Mouse (Mus musculus): ENCODE results near the gene Crybb3.

The Crybb3 gene

DNA sequence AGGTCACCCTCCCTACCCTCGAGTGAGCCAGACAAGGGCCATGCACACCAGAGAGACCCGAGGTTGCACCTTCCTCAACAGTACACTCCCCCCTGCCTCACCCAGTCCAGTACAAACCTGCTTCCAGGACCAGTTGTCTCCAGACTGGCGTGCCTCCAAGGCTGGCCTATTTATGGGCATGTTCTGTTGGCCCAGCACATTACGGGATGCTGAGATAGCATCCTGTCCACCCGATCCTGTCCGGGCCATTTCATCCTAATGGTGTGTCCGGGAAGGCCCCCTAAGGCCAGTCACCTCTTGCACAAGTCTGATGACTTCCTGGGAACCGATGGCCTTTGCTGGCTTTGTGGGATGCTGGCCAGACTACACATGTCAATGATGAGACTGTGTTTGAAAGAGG lies at the start of gene Crybb3:
Gene Crybb3 (minus strand): TSS at position 146 of the 400 bp plus-strand sequence.
- no peak for DNase-seq (ENCODE audit: low spot score)

DNA sequence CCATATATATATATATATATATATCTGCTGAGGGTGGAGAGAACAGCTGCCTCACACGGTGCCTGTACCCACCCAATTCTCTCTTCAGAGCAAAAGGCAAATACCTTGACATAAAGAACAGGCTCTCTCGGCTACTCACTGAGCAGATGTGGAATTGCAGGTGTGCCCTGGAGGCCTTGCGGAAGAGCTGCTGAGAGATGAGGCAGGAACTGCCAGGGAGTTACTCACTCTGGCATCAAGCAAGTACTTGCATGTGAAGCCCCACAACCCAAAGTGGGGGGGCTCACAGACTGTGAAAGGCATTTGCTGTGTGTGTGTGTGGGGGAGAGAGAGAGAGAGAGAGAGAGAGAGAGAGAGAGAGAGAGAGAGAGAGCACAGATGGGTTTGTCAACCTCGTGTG lies 47.0 kb upstream of the Crybb3 start:
- no peak for DNase-seq (ENCODE audit: low spot score)

DNA sequence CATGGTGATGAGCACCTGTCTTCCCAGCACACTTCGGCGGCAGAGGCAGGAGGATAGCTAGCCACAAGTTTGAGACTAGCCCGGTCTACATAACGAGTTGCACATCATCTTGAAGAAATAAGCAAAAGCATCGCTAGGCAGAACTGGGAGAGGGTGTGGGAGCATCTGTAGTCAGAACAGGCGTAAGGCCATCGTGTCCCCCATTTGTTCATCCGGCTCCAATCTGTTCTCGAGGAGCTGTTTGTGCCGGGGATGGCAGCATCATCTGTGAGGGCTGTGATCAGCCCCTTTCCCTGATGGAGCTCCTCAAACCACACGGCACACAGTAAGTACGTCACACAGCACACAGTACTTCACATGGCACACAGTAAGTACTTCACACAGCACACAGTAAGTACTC lies 45.1 kb upstream of the Crybb3 start:
- DNase-seq (ENCODE audit: low spot score): no peak

DNA sequence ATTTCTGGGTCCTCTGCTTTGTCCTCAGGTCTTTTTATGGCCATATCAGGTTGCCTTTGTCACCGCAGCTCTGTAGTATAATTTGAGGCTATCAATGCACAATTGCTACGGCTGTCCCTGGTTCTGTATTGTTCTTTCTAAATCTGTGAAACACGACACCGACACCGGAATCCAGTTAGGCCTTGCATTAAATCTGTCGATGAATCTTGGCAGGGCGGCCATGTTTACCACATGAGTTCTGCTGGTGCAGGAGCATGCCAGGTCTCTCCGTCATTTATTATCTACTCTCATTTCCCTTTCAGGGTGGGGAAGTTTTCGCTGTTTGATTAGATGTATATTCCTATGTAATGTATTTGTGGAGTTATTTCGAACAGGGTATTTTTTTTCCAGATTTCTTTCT lies 42.3 kb upstream of the Crybb3 start:
- DNase-seq (ENCODE audit: low spot score): no peak

DNA sequence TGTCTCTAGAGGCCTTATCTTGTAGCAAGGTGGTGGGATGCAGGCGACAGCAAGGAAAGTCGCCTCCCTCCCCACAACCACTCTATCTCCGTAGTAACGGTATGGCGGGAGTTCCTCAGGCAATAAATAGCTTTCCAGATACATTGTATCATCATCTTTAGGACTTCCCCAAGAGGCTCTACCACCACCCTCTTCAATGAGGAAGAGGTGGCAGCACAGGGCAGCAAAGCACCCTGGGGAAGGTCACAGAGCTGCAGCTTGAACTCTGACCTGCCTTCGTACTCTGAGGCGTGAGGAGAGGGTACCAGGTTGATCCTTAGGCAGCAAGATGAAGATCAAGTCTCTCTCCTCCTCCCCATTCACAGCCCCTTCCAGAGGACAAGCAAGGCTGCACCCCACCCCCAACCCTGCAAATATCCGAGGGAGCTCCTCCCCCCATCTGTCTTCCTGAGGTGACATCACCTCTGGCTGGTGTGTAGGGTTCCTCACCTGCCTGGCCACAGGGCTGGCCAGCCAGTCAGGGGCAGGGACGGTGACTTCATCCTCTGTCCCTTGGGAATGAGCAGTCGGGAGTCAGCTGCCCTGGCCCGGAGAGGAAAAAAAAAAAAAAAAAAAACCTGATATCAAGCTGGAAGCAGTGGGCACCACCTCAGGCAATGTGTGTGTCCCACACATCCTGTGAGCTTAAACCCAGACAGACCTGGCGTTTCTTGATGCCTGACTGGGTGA lies 41.1 kb upstream of the Crybb3 start:
- DNase-seq (ENCODE audit: low spot score): no peak

DNA sequence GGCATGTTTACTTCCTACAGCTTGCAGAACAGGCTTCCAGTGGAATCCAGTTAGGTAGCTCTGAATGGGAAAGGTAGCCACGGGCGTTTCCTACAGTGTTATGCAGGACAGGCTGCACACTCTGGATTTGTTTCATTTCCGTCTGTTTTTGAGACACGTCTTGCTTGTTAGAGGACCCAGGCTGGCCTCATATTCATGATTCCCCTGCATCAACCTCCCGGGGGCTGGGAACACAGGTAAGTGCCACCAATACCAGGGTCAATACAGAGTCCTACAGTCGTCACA lies 40.1 kb upstream of the Crybb3 start:
- no peak for DNase-seq (ENCODE audit: low spot score)

DNA sequence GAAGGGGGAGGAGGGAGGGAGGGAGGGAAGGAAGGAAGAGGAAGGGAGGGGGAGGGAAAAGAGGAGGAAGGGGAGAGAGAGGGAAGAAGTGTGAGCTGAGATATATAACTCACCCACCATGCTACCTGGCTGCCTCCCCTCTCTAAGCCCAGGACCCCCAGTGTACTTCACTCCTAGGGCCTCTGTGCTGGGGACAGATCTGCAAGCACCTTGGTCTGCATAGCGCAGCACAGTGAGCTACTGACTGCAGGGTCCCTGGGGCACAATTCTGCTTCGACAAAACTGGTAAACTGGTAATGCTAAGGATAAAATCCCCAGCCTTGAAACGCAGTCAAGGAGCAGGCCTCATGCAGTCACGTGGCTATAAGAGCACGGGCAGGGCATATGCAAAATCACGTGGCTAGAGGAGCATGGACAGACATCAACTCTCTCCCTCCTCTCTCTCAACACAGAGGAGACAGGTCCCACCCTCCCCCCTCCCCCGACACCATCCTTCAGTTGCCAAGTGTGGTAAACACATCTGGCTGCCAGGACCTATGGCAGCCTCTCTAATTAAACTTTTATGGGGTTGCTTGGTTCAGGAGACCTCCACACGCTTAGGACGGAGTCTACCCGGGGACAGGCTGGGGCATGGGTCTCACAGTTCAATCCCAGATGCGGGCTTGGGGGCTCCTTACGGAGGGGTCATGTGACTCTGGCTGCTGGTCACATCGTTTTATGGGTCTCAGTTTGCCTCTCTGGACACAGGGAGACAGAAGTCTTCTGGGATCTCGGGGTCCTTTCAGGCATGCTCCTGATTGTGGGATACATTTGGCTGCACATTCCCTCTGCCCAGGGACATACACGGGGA lies 39.6 kb upstream of the Crybb3 start:
- no peak for DNase-seq (ENCODE audit: low spot score)

DNA sequence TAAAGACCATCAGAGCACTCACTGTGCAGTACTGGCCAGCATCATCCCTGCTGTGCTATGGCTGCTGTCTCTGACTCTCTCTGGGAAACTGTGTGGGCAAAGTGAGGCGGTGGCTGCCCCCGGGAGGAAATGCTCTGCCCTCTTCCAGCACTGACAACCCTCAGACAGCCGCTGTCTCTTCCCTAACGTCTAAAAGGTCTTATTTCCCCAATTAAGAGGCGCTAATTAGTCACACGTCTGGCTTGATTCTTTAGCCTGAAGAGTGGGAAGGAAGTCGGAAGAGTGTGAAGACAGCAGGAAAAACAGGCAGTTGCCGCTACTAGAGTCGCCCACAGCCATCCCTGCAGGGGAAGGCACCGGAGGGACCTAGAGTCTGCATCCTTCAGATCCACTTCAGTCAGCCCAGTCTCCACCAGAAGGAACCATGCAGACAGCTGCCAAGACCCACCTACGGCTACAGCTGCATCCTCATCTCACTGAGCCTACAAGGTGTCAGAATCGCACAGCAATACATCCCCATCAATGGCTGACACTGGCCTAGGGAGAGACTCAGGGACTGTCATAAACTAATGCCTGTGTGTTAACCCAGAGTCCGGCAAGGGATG lies 38.6 kb upstream of the Crybb3 start:
- no peak for DNase-seq (ENCODE audit: low spot score)

DNA sequence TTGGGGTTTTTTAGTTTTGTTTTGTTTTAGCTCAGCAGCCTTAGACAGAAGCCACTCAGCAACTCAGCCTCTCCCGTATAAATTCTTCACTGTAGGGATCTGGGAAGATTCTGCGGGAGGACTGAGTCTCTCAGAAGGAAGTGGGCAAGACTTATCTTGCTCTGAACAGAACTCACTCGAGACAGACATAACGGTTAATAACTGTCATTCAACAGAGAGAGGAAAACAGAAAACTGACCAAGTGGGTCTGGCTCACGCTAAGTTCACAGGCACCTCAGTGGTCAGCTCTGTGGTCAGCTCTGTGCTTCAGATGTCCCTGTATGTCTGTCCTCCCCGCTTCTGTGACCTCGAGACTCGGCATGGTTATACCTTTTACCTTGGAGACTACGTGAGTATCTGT lies 37.9 kb upstream of the Crybb3 start:
- DNase-seq (ENCODE audit: low spot score): no peak

DNA sequence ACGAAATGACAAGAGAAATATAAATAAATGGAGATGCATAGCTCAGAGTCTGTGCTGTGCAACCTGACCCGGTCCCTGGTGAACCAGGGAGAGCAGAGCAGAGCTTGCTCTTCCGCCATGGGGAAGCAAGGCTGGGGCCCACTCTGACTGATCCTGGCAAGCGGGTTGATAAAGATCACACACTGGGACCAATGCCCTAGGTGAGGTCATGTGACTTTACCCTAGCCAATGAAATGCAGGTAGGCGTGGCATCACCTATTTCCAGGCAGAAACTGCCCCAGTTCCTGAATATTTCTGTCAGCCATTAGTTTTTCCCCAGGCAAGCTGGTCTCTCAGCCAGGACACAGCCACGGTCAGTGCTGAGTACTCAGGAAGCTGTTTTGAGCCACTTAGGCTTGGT lies 37.3 kb upstream of the Crybb3 start:
- DNase-seq (ENCODE audit: low spot score): no peak

DNA sequence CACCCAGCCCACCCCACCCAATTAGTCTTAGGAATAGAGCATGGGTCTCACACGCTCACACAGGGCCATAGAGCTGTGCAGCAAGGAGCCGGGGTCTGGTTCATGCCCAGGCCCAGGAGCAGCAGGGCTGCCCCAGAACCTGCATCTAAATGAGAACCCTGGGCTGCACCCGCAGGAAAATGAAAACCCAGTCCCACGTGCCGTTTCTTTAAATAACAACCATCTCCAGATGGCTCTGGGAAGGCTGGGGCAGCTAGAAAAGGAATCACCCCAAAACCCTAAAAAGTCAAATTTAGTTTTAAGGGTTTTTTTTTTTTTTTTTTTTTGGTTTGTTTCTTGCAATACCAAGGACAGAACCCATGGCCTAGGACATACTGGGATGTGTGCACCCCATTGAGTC lies 36.0 kb upstream of the Crybb3 start:
- DNase-seq (ENCODE audit: low spot score): no peak

DNA sequence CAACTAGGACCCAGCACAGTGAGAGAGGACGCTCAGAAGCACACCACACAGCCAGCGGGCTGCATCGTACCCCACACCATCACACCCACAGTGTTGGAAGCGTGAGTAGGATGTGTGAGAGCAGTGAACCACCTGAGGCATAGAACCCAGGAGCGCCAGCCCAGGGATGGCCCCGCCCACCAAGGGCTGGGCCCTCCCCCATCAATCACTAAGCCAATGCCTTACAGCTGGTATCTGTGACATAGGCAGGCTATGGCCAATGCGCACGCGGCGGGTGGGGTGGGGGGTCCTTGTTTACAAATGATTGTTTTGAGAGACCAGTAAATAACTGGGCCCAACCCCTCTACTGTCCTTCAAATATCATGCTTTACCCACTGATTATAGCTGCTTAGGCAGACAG lies 34.5 kb upstream of the Crybb3 start:
- DNase-seq (ENCODE audit: low spot score): no peak

DNA sequence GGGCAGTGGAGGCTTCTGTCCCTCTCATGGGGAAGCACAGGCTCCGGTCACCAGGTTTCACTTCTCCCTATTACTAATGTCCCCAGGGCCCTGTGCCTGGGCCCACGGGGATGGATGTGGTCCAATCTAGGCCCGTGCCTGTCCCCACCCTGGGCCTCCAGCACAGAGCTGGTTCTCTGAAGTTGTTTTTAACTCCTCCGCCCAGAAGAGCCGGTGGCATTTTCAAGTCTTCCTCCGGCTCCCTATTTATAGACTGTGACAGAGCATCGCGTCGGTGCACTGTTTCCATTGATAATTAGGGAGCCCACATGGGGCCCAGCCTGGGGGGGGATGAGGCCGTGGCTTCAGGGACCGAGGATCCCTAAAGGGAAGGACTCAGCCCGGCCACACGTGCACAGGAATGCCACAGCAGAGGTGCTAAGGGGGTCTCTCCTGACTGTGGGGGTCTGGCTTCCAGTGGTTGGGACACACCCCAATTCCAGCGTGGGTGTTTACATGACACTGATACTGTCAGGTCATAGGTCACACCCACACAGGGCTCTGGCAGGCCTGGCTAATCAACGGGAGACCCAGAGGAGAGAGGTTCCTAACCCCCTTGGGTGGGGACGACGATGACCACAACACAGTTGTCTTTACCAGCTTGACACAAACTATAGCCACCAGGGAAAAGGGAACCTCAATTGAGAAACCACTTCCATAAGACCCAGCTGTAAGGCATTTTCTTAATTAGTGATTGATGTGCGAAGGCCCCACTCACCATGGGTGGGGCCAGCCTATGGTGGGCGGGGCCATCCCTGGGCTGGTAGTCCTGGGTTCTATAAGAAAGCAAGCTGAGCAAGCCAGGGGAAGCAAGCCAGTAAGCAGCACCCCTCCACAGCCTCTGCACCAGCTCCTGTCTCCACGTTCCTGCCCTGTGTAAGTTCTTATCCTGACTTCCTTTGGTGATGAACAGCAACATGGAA lies 33.2 kb upstream of the Crybb3 start:
- DNase-seq (ENCODE audit: low spot score): no peak

DNA sequence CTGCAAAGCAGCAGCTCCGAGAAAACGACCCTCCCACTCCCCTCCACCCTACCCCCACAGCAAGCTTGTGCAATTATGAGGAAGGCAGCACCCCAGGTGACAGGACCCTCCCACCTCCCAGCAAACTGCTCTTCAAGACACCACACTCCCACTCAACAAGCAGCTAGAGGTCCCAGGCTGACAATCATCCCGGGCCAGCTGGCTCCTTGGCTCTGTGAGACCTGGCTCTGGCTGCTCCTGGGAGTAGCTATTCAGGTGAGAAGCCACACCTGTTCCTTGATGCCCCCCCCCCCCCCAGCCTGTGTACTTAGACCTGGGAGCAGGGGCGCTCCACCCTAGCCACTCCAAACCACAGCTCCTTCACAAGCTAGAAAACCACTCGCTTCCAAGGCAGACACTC lies 31.7 kb upstream of the Crybb3 start:
- DNase-seq (ENCODE audit: low spot score): no peak

DNA sequence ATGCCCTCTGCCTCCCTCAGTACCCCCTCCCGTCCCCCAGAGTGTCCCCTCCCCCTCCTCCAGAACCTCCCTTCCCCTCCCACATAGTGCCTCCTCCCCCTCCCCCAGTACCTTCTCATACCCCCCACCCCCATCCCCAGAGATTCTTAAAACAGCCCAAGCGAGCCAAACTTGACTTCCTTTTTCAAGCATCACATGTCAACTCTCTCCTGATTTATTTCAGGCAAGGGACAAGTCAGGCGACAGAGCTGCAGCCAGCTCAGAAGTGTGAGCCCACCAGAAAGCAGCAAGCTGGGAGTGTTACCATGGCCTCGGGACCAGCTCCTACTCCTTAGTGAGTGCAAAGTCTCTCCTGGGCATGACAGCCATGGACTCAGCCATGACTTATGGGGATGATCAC lies 30.0 kb upstream of the Crybb3 start:
- DNase-seq (ENCODE audit: low spot score): no peak

DNA sequence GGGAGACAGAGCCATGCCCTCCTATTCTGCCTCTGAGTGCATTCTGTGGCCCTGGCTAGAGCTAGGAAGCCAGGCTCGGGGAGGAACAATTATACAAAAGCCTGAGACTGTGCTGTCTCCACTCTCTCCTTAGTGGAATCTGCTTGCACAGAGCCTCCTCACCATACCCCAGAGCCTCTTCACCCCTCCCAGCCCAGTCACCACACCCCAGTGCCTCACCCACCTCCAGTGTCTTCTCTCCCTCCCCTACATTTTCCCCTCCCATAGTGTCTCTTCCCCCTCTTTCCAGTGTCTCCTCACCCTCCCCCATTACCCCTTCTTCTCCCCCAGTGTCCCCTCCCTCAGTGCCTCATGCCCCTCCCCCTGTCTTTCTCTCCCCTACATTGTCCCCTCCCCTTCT lies 29.5 kb upstream of the Crybb3 start:
- DNase-seq (ENCODE audit: low spot score): no peak

DNA sequence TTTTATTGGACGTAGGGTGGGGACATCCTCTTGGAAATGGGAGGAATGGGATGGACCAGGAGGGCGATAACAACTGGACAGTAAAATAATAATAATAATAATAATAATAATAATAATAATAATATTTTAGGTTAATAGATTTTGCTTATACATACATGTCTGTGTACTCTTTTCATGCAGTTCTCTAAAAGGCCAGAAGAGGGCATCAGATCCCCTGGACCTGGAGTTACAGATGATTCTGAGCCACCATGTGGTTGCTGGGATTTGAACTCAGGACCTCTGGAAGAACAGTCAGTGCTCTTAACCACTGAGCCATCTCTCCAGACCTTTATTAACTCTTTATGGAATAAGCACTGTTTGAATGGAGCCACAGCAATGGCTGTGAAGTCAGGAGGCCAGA lies 28.3 kb upstream of the Crybb3 start:
- DNase-seq (ENCODE audit: low spot score): peak; percentile 43

DNA sequence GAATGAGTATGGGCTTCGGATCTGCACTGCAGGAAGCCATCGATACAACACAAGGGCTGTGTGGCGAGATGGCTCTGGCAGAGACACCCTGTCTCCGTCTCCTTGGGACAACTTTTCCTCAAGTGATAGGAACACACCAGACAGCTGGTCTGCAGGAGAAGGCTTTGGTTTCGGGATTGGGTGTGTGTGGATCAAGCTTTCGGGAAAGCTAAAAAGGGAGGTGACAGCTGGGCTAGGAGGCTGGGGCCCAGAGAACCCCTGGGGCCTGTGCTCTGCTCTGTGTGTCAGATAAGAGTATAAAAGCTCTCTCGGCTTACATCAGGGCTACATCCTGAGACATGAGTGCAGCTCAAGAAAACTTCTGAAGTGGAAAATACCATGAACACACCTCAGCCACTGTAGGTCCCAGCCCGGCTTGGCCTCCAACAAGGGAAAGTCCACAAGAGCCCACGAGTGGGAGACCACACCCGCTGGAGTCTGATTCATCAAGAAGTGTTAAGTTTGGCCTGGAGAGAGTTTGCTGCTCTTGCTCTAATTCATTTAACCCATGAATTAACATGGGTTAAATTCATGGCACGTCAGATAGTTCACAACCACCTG lies 26.9 kb upstream of the Crybb3 start:
- no peak for DNase-seq (ENCODE audit: low spot score)

DNA sequence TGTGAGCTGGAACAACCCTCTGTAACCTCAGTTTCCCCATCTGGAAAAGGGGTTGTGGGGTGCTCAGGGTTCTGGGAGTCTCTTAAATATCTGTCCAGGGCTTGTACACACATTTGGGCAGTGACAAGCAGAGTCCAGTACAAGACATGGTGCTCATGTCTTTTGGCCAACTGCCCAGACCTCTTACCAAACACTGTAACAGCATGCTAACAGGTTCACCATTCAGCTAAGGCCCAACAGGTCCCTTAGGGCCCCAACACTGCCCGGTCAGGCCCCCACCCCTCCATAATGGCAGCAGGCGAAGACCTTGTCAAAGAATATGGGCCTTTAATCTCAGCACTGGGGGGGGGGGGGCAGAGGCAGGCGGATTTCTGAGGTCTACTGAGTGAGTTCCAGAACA lies 26.3 kb upstream of the Crybb3 start:
- DNase-seq (ENCODE audit: low spot score): peak; percentile 45

DNA sequence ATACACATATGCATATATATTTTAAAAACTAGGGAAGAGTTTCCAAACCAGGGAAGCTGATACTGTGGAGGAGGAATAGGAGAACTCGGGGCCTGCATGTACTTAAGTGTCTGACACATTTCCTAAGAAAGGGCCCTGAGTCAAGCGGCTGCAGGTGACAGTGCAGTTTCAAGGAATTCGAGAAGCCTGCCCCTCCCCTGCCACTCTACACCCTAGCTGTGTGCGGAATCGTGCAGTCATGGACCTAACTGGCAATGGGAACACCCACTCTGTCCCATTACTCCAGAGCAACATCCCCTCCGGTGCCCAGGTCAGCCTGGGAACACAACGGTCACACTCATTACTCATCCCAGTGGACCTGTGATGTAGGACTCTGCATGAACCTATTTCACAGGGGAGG lies 25.2 kb upstream of the Crybb3 start:
- DNase-seq (ENCODE audit: low spot score): no peak

DNA sequence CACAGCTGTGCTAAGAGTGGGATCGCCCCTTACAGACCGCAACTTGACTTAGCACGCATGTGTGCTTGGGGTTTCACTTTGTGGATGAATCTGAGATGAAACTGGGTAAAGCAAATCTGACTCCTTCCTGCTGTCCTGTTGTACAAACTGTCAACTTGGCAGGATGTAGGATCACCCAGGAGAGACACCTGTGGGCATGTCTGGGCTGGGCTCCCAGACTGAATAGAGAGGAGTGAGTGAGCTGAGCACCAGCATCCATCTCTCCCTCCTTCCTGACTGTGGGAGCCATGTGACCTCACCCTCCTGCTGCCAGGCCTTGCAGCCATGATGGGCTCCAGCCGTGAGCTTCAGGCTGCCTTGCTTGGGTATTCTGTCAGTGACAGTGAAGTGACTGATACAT lies 24.1 kb upstream of the Crybb3 start:
- DNase-seq (ENCODE audit: low spot score): no peak

DNA sequence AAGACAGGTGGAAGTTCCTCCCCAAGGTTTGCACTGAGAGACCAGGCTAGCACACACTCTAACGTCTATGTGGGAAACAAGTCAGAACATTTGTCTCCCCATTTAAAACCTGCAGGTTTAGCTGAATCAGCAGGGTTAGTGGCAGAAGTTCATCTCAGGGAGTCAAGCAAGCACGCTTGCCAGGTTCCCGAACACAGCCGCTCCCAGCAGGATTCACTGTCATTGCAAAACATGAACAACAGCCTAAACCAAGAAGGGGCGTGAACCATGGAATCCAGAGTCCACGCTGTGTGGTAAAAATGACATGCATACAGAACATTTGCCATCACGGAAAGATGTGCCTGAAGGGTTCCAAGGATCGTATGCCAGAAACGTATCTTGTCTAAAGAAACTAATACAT lies 23.7 kb upstream of the Crybb3 start:
- no peak for DNase-seq (ENCODE audit: low spot score)
